Mouse (Mus musculus): ENCODE measurements at regions not wholly inside any gene's neighbourhood (a gene's known extent, or its start where the extent isn't known, plus 50 kb on each side); places are given as distances from the start of the nearest gene placed in this dataset.

DNA sequence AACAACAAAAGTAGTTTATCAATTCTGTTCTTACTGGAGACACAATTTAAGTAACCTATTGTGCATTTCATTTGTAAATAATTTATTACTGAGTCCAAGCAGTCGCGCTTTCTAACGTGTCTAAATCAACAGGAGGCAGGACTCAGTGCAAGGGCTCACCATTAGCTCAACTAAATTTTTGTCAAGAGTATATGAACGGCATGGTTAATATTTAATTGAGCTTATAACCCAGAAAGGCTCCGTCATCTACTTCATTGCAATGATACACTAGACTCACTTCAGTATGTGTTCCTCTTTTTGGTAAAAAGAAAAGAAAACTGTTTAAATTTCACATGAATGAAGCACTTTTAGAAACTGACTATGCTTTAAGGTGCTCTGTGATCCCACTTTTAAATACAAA, 61.5 kb upstream of the BC052040 start:
- no peak for DNase-seq

DNA sequence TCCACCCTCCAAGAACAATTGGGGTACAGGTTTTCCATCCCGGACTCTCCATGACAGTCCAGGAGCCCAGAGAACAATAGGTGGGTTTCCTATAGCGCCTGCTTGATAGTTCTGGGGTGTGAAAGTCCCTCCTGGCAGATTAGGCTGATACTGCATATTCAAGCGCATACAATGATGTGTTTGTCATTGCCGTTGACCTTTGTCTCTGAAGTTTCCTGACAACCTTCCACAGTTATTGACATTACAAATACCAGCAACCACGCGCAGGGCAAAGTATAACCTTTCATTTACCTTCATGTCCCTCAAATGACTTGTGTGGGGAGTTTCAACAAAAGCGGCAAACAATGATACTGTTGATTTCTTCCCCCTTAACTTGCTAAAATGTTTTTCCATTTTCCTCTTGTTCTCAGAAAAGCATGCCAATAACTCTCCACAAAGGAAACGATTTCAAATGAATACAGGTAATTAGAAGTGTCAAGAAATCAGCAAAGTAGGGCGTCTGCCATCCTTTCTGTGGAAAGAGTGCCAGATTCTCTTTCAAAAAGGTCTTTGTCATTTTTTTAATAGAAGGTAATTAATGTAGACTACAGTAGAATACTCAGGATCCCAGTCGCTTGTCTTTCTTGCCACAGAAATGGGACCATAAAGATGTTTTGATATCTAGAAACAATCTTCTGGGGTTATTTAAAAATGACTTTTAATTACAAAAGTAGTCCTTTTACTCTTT, 60.9 kb upstream of the BC052040 start:
- no peak for DNase-seq

DNA sequence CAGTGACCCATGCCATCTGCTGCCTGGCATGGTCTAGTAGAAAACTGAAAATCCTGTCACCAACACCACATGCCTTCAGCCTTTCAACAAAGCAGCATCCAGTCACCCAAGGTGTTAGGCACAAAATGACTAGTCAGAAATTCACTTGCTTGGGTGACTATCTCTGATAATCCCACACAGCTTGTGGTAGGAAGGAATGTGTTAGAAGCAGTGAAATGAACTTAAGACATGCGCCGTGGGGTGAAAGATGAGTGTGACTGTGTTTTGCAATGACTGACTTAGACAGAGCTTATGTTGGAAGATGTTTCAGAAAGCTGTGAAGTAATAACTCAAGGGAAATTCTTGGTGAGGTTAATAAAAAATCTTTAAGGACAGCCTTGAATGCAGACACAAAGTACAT, 51.6 kb upstream of the BC052040 start:
- DNase-seq = no peak
